Mouse (Mus musculus) T-helper 2 cell (primary cell): ENCODE results near the gene Dscaml1.

Experiments used
- in situ Hi-C: fragments of 300-600 bp; cut with MboI, MseI; formaldehyde crosslinking; loops from one replicate; pipeline ENCODE4 v1.15.1; 2025; ENCODE audit warnings: high pct_unique_total_duplicates

Gene Dscaml1

DNA sequence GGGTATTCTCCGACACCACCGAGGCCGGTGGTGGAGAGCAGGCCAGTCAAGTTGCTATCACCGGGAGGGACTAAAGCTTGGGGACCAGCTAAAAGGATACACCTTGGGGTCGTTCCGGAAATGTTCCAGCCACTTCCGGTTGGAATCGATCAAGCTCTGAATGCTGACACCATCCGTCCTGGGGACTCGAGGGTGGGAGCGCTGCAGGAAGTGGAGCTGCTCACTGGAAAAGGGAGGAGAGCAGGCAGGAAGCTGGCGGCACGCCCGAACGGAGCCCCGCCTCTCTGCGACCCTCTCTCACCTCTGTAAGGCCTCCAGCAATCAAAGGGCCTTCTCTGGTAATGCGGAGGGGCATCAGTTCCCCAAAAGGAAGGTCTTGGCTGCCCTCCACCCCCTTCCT is 342.0 kb downstream of the Dscaml1 start:
- in situ Hi-C loops = no loop called here

DNA sequence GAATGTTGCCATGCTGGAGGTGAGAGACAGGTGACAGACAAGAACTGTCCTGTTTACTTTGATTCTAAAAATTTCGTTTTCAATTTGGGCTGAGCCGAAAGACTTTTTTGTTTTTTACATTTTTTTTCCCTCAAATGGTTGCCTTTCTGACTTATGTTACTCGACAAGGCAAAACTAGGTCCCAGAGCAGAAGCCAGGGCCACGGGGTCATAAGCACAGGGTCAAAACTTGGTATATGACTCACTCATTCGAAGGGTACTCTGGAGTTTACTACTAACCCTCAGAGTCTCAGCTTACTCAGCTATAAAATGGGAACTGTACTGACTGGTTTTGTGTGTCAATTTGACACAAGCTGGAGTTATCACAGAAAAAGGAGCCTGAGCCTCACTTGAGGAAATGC is 343.2 kb downstream of the Dscaml1 start:
- in situ Hi-C loops = no loop called here

DNA sequence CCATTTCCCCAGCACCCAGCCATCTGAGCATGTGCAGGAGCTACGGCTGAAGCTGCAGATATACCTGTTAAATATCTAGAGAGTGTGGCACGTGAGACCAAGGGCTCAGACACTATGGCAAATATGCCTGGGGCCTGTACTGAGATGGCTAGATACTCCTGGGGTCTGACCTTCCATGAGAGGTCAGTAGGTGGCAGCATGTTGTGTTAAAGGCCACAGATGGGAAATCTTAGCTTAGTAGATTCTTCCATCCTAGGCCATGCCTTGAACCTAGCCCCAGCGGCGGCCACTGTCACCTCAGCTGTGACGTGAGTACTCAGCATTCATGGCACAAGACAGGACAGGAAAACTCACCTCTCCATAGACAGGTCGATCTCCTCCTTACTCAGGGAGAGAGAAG is 347.7 kb downstream of the Dscaml1 start:
- in situ Hi-C loops = no loop called here

DNA sequence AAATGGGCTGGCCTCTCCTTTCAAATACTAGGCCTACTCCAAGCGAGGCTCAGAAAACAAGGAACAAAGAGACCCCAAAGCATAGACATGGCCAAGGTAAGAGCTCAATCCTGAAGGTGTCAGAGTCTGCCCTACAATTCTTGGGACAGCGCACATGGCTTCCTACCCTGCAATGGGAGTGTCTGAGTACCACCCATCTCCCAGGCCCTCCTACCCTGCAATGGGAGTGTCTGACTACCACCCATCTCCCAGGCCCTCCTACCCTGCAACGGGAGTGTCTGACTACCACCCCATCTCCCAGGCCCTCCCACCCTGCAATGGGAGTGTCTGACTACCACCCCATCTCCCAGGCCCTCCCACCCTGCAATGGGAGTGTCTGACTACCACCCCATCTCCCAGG is 349.7 kb downstream of the Dscaml1 start:
- in situ Hi-C loops = loop anchor here (5.0 kb wide), 1 partner anchor 61 kb away; the partner anchor contains the start of gene Bace1

DNA sequence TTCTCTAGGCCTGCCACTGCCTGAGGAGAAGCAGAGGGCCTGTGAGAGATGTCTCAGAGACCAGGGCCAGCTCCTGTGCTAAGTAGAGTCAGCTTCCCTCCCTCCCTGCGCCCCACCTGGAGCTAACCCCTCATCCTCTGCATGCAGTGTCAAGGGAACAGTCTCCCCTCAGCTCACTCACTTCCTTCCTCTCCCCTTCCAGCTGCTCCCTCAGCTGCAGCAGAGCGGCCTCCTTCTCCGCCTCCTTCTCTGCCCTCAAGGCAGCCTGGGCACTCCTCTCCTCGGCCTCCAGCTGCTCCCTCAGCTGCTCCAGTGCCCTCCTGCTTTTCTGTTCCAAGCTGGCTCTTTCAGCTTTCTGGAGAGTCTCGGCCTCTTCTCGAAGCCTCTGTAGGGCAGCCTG is 352.8 kb downstream of the Dscaml1 start:
- in situ Hi-C loops = loop anchor here (5.0 kb wide), 1 partner anchor 58 kb away; the partner anchor contains the start of gene Bace1

DNA sequence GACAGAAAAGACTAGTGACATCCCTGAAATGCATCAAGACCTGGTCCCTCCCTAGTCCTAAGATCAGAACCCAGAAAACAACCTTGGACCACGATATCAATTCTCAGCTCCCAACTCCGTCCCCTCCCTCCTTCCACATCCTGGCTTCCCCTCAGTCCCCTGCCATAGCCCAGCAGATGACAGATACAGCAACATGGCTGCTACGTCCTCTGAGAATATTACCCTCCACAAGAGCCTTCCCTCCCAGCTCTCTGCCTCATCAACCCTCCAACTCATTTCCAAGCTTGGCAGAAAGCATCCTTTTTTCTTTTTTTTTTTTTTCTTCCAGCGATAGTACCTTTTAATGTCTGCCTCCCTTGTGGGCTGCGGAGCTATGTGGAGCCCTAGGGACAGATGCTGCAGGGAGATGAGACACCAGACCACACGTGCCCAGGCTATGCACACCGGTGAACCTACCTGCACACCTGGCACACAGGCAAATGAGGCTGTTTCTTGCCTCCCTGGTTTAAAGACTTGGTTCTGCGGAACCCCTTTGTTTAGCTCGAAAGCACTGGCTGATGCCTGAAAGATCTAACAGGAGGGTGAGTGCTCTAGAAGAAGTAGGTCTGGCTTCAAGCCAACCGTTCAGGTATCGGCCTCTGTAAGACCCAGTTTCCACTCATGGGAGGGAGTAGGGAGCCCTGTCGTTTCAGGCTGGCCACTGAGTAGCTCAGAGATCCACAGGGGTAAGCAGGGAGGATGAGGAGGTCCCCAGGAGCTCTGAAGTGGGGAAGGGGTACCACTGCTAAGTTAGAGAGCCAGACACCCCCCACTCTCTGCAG is 357.0 kb downstream of the Dscaml1 start:
- in situ Hi-C loops = no loop called here

DNA sequence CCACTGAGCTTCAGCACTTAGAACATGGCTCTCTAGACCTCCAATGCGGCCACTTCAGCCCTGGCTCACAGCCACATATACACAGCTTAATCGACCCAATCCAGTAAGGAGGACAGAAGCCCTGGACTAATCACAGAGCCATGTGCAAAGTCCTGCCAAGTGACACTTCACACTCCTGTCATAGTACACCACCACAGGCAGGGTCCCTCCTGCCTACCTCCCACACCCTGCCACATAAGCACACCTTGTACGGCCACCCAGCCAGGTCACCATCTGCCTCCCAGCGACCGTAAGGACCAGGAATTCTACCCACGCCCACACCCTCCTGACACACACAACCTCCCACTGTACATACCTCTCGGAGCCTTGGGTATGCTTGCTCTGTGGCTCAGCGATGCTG is 360.6 kb downstream of the Dscaml1 start:
- in situ Hi-C loops = no loop called here

DNA sequence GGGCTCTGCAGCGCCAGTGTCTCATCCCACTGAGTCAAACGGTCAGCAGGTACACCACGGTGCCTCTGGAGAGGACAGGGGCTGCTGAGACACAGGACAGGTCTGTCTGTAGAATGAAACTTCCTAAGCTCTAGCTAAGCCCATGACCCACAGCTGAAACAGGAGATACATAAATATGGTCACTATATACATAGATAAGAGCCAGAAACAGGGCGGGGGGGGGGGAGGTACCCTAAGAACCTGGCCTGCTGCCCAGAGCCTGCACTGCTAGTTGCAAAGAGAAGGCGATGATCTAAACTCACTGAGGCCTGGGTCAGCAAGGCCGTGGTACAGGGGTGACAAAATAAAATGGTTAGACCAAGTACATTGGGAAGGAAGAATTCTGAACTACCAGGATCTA is 361.1 kb downstream of the Dscaml1 start:
- in situ Hi-C loops = no loop called here

DNA sequence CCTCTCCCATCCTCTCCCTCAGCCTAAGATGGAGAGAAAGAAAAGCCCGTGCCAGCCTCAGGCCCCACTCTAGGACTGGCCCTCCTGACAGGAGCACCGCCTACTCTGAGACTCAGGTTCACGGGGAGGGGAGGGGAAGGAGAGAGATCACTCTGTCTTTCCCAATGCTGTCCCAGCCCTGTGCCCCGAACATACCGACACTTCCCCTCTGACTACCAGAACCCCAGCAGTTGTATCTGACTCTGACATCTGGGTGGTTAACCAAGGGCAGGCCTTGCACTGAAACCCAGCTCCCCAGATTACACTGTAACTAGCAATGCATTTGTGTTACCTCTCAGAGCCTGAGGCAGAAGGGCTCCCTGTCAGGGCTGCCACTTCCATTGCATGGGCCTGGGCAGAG is 362.0 kb downstream of the Dscaml1 start:
- in situ Hi-C loops = no loop called here

DNA sequence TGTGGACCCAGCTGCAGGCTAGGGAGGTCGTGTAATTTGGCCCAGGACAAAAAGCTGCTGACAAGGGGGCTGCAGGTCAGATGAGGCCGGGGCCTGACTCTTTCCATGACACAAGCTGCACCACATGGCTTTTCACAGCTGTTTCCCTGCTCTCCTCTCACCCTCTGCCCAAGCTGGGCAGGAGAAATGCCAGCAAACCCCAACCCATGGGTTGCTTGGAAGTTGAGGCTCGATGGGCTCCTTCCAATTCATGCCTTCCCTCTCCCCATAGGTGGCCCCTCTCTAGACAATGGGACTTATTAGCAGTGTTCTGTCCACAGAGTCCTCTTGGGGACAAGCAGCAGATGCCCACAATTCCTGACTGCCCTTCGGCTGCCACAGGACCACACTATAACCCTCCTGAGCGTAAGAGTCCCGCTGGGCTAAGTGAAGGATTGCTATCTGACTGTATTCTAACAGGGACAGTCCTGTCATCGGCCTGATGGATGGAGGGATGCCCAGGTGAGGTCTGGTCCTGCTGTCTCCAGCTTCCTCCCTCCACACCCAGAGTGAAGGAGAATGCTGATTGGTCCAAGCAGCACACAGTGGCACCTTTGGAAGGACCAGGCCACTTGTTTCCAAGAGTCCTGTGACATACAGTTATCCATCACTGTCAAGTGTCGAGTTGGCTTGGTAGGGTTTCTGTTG is 365.2 kb downstream of the Dscaml1 start:
- in situ Hi-C loops = no loop called here

DNA sequence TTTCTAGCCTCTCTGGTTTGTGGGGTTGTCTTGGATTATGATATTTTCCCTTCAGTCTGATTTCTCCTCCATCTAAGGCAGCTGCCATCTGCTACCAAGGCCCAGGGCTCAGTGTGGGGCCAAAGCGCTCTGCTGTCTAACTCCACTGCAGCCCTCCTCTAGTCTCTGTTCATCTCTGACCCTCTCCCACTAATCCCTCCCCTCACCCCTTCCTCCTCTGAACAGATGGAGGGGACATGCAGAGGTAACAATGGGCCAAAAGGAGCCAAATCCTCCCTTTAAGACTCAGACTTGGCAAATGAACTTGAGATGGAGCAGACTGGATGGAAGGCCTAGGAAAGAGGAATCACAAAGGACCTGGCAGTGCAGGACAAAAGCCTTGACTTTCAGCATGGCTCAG is 365.8 kb downstream of the Dscaml1 start:
- in situ Hi-C loops = no loop called here

DNA sequence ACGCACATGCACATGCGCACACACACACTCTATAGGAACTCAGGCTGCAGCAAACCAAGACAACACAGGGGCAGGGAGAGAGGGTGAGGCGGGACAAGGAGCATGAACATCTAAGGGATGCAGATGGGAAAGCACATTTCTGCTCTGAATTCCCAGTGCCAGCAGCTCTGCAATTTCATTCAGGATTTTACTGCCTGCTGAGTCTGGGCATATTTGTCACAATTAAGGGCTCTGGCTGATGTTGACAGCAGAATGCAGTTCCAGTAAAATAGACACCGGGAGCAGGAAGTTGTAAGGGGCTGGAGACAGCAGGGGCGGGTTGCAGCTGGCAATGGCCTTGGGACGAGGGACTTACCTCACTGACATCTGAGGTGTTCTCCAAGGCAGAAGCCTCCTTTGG is 367.3 kb downstream of the Dscaml1 start:
- in situ Hi-C loops = no loop called here

DNA sequence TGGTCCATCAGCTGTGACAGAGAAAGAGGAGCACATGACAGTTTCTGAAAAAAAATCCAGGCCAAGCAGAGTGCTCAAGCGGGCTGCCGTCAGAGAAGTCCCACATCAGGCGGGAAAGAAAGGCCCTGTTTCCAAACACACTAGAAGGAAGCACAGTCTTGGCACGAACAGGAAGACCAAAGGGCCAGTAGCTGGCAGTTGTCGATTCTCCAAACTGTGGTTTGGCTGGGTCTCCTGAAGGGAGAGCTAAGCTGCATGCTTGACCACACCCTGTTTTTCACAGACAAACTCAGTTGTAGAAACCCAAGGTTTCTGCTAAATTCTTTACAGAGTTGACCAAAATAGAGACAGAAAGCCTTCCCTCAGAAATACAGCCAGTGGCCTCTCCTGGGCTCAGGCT is 369.3 kb downstream of the Dscaml1 start:
- in situ Hi-C loops = no loop called here

DNA sequence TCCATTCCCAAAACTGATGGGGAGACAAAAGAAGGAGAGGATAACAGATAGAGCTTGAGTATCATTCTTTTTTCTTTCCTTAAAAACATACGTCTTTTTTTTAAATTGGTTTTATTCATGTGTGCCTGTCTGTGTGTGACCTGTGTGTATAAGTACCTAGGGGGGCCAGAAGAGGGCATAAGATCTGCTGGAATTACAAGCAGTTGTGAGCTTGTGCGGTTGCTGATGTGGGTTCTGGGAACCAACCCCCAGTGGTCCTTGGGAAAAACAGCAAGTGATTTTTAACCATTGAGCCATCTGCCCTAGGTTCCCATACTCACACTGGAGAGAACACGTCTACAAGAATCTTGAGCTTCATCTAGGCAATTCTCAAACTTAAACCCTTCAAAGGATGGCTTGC is 370.8 kb downstream of the Dscaml1 start:
- in situ Hi-C loops = no loop called here

DNA sequence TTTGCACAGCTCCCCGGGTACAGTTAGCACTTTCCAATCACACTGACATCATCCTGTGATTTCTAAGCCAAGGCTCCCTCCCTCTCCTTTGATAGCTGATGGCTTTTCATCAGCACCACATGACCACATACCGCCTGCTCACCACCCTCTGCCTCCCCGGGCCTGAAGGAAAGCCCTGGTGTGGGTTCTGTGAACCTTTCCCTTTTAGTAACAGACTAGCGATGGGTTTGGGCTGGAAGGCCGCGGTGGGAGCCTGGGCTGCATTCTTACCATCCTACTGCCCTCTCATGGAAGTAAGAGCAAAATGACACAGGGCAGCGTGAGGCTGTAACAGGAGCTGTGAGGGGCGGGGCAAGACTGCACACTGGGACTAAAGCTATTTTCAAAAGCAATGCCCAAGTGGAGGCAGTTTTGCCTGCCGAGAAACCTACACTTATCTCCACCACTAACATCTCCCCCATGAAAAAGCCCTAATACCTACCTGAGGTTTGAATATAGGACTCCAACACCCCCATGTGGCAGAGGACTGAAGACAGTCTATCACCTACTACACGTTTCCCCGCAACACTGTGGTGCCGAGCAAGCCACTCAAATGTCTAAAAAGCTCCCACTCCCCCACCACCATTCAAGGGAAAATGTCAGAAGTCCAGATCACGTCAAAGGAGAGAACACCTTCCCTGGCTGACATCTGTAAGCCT is 372.2 kb downstream of the Dscaml1 start:
- in situ Hi-C loops = no loop called here

DNA sequence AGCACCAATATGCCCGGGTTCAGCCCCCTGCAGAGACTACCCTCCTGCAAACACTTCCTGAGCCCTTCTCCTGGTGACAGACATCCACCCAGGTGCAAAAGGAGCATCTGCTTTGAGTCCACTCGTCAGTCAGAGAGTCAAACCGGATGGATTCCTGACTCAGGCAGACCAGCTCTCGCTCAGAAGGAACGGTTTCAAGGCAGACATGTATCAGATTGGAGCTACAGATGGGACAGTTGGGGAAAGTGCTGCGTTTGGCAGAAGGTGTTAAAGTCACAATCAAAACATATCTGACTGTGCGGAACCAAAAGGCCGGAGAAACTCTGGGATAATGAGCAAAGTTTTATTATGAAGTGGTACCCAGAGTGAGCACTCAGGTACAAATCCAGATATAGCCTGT is 373.0 kb downstream of the Dscaml1 start:
- in situ Hi-C loops = no loop called here
